Mouse (Mus musculus): ENCODE results near the gene Disp2.

GRCm38 (mm10) chr2:118754143-118754542, 25.4 kb upstream of the Disp2 start:
- TF ChIP-seq CTCF (IDR thresholded peaks at IDR 0.05; ENCODE audit: borderline replicate concordance, insufficient read depth, low read depth, low read length) (no peak), POLR2A (IDR thresholded peaks at IDR 0.05; ENCODE audit: borderline replicate concordance, insufficient read depth, low read length) (no peak)

Data from cerebellum, adult 2 months (tissue).